Mouse (Mus musculus): Measurements from ENCODE around the gene Pef1. TPM values are rescaled to one million over a fixed set of nuclear protein-coding genes. Genes with fewer than 3 reads are reported as not detected.

The Pef1 gene
- polyA plus RNA-seq, 1 experiment from 2014 or later, result 90.9 TPM

DNA sequence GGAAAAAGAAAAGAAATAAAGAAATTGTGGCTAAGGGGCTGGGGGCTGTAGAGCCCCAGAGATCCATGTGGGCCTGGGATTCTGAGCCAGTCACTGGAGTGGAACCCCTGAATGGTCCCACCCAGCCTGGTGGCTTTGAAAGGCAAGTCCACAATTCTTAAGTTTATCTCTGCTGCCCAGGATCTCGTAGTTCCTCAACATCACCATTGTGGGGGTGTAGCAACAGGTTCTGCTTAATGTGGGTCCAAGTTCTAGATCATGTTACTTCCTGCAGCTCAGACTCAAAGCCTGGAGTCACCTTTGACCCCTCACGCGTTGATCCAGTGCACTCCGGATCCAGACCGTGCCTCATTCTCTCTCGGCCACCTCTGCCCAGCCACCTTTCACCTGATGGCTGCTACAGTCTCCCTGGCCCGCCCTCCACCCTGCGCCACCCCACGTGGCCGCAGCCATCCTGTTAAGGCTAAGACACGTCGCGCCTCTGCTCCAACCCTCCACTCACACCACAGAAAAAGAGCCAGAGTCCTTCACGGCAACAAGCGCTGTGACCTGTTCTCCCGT is 67.1 kb downstream of the Pef1 start:
- Histone ChIP-seq H3K27ac (ENCODE audit: low read length) (no peak overlapping the region), H3K9ac (replicated peaks; ENCODE audit: low read length) (no peak overlapping the region), H3K27me3 (ENCODE audit: insufficient read depth, low read length) (no peaks in the 10 kb centered on the region), H3K4me1 (ENCODE audit: insufficient read depth, low read length) (peaks cover 71% of the 10 kb centered on the region), H3K4me3 (ENCODE audit: low read length) (no peak overlapping the region), H3K9me3 (ENCODE audit: low read length) (no peaks in the 10 kb centered on the region), H3K4me2 (replicated peaks; ENCODE audit: low read depth, low read length) (no peak overlapping the region), H3K36me3 (ENCODE audit: insufficient read depth, low read length) (no peaks in the 10 kb centered on the region)
- 62% methylated on average over 16 of the region's 16 CpGs for WGBS
- no peak for ATAC-seq (ENCODE audit: low FRiP score, low TSS enrichment)

GRCm38 (mm10) chr4:130170362-130170761 is 68.0 kb downstream of the Pef1 start:
- ATAC-seq (ENCODE audit: low FRiP score, low TSS enrichment), result no peak
- H3K27me3 ChIP-seq (ENCODE audit: insufficient read depth, low read length), result no peaks in the 10 kb centered on the region
- no peaks in the 10 kb centered on the region for H3K9me3 ChIP-seq (ENCODE audit: low read length)
- no peaks in the 10 kb centered on the region for H3K36me3 ChIP-seq (ENCODE audit: insufficient read depth, low read length)
- H3K27ac ChIP-seq (ENCODE audit: low read length), result no peak overlapping the region
- H3K4me3 ChIP-seq (ENCODE audit: low read length), result no peak overlapping the region
- H3K4me1 ChIP-seq (ENCODE audit: insufficient read depth, low read length), result peaks cover 80% of the 10 kb centered on the region
- 89% methylated on average over 4 of the region's 4 CpGs for WGBS
- no peak overlapping the region for H3K4me2 ChIP-seq (replicated peaks; ENCODE audit: low read depth, low read length)
- no peak overlapping the region for H3K9ac ChIP-seq (replicated peaks; ENCODE audit: low read length)

DNA sequence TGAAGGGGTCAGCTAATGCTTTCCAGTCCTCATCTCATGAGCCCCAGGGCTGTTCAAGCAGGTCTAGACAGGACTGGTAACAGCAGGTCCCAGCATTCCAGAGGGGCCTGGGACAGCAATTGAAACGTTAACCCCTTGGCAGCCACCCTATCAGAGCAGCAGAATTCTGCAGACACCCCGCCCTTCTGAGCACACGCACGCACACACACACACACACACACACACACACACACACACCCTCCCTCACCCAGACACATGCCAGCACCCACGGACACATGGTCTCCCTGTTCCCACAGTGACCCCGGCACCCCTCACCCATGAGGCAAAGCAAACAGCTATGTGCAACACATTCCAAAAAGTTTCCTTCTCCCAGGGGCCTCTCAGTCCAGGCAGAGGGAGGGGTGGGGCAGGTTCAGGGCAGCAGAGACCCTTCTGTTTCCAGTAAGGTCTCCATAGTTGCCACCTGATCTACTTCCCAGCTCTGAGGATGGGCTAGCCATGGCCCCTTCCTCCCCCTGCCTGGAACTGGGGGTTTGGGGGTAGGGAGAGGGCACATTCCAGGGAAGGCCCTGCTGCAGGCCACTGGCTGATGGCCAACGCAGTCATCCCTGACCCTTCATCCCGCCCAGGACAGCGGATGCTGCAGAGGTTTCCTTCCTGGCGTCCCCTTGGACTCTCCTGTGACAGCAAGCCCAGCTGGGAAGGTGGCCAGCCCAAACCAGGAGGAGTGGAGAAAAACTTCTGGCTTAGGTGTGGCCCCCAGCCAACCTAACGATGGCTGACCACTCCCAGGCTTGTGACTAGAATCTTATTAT is 69.8 kb downstream of the Pef1 start:
- peak overlapping the region; percentile 74 for H3K27ac ChIP-seq (ENCODE audit: low read length)
- H3K36me3 ChIP-seq (ENCODE audit: insufficient read depth, low read length), result no peaks in the 10 kb centered on the region
- 0 out of 2 replicates have a peak, but pooled peaks cover 5% of the 10 kb centered on the region for H3K27me3 ChIP-seq (ENCODE audit: insufficient read depth, low read length)
- H3K9me3 ChIP-seq (ENCODE audit: low read length), result no peaks in the 10 kb centered on the region
- H3K4me2 ChIP-seq (replicated peaks; ENCODE audit: low read depth, low read length), result peak overlapping the region; percentile 33
- ATAC-seq (ENCODE audit: low FRiP score, low TSS enrichment), result peak; percentile 43
- WGBS, result 24% methylated on average over 11 of the region's 11 CpGs
- peak overlapping the region; percentile 4; the same call in 1 of the 2 replicates for H3K4me3 ChIP-seq (ENCODE audit: low read length)
- H3K9ac ChIP-seq (replicated peaks; ENCODE audit: low read length), result peak overlapping the region; percentile 29; the same call in 1 of the 2 replicates
- peaks cover 85% of the 10 kb centered on the region for H3K4me1 ChIP-seq (ENCODE audit: insufficient read depth, low read length)

GRCm38 (mm10) chr4:130173060-130173822 is 70.9 kb downstream of the Pef1 start:
- H3K4me2 ChIP-seq (replicated peaks; ENCODE audit: low read depth, low read length), result peak overlapping the region; percentile 63
- H3K9me3 ChIP-seq (ENCODE audit: low read length), result no peaks in the 10 kb centered on the region
- 65% methylated on average over 11 of the region's 11 CpGs for WGBS
- no peak for ATAC-seq (ENCODE audit: low FRiP score, low TSS enrichment)
- H3K4me1 ChIP-seq (ENCODE audit: insufficient read depth, low read length), result peaks cover 82% of the 10 kb centered on the region
- peak overlapping the region; percentile 74 for H3K27ac ChIP-seq (ENCODE audit: low read length)
- no peaks in the 10 kb centered on the region for H3K36me3 ChIP-seq (ENCODE audit: insufficient read depth, low read length)
- H3K27me3 ChIP-seq (ENCODE audit: insufficient read depth, low read length), result 0 out of 2 replicates have a peak, but pooled peaks cover 5% of the 10 kb centered on the region
- peak overlapping the region; percentile 45 for H3K9ac ChIP-seq (replicated peaks; ENCODE audit: low read length)
- peak overlapping the region; percentile 34 for H3K4me3 ChIP-seq (ENCODE audit: low read length)

- H3K4me3 ChIP-seq (ENCODE audit: low read length), result peak overlapping the region; percentile 34
- 0 out of 2 replicates have a peak, but pooled peaks cover 5% of the 10 kb centered on the region for H3K27me3 ChIP-seq (ENCODE audit: insufficient read depth, low read length)
- peak overlapping the region; percentile 45 for H3K9ac ChIP-seq (replicated peaks; ENCODE audit: low read length)
- WGBS, result 37% methylated on average over 19 of the region's 19 CpGs
- no peaks in the 10 kb centered on the region for H3K36me3 ChIP-seq (ENCODE audit: insufficient read depth, low read length)
- H3K27ac ChIP-seq (ENCODE audit: low read length), result peak overlapping the region; percentile 60; the same call in 1 of the 2 replicates
- peak overlapping the region; percentile 63 for H3K4me2 ChIP-seq (replicated peaks; ENCODE audit: low read depth, low read length)
- peaks cover 75% of the 10 kb centered on the region for H3K4me1 ChIP-seq (ENCODE audit: insufficient read depth, low read length)
- ATAC-seq (ENCODE audit: low FRiP score, low TSS enrichment), result no peak
- no peaks in the 10 kb centered on the region for H3K9me3 ChIP-seq (ENCODE audit: low read length)
These were observed 71.6 kb downstream of the Pef1 start for GRCm38 (mm10) chr4:130173911-130174311.

DNA sequence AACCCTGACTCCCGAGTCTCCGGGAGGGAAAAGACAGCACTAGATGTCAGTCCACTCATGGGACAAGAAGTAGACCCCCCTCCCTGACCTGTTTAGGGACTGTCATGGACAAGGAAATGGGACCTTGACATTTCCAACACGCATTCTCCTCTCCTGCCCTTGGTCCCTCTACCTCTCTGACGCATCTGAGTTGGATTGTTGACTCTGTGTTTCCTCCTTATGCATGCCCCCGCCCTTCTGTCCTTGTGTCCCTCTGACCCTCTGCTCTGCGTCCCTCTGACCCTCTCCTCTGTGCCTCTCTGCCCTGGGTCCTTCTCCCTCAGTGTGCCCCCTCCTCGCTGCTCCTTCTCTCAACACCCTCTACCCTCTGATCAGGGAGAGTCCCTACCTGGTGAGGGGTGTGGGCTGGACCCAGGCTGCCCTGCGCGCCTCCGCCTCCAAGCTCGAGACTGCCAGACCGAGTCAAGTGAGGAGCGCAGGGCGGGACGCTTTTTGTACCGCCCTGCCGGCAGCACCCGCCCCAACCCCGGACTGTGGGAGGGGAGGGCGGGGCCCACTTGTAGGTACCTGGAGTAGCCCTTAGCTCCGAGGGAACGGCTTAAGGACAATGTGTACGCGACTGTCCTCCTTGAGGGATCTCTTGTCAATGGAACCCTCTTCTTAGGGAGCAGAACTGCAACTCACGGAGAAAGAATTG is 72.1 kb downstream of the Pef1 start:
- Histone ChIP-seq H3K4me2 (replicated peaks; ENCODE audit: low read depth, low read length) (peak overlapping the region; percentile 63), H3K36me3 (ENCODE audit: insufficient read depth, low read length) (no peaks in the 10 kb centered on the region), H3K27ac (ENCODE audit: low read length) (peak overlapping the region; percentile 60; the same call in 1 of the 2 replicates), H3K4me1 (ENCODE audit: insufficient read depth, low read length) (peaks cover 70% of the 10 kb centered on the region), H3K9ac (replicated peaks; ENCODE audit: low read length) (peak overlapping the region; percentile 45), H3K4me3 (ENCODE audit: low read length) (peak overlapping the region; percentile 34), H3K9me3 (ENCODE audit: low read length) (no peaks in the 10 kb centered on the region), H3K27me3 (ENCODE audit: insufficient read depth, low read length) (0 out of 2 replicates have a peak, but pooled peaks cover 5% of the 10 kb centered on the region)
- WGBS, result 2% methylated on average over 25 of the region's 25 CpGs
- ATAC-seq (ENCODE audit: low FRiP score, low TSS enrichment), result peak; percentile 79

GRCm38 (mm10) chr4:130175072-130175711 is 72.8 kb downstream of the Pef1 start, which contains the start of gene Tinagl1:
Gene Tinagl1 (minus strand): TSS chr4:130175122.
- Histone ChIP-seq H3K9ac (replicated peaks; ENCODE audit: low read length) (peak within 1 kb of the TSS; percentile 45), H3K36me3 (ENCODE audit: insufficient read depth, low read length) (no peaks in the 10 kb centered on the region), H3K4me1 (ENCODE audit: insufficient read depth, low read length) (peaks cover 68% of the 10 kb centered on the region), H3K4me3 (ENCODE audit: low read length) (peak within 1 kb of the TSS; percentile 34), H3K27ac (ENCODE audit: low read length) (peak within 1 kb of the TSS; percentile 60; the same call in 1 of the 2 replicates), H3K9me3 (ENCODE audit: low read length) (no peaks in the 10 kb centered on the region), H3K27me3 (ENCODE audit: insufficient read depth, low read length) (0 out of 2 replicates have a peak, but pooled peaks cover 5% of the 10 kb centered on the region), H3K4me2 (replicated peaks; ENCODE audit: low read depth, low read length) (peak within 1 kb of the TSS; percentile 63)
- peak; percentile 32 for ATAC-seq (ENCODE audit: low FRiP score, low TSS enrichment)
- WGBS, result 1% methylated on average over 14 of the region's 14 CpGs

DNA sequence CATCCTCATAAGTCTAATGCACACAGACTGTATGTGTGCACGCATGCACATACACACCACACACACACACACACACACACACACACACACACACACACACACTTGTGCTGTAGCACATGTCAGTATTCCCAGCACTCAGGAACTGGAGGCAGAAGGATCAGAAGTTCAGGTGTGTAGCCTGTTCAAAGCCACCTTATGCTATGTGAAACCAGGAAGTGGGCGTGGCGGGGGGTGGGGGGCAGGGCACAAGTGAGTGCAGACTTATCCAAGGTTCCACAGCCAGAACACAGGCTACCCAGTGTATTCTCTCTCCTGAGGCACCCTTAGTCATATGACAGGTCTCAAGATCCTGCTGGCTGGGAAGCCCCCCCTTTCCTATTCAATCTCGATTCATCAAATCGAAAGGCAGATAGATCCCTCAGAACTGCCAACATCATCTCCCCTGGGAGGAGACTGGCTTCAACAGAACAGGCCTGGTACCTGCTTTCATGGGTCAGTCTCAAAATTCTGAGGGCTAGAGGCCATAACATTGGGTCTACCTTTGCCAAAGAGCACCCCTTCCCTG is 73.9 kb downstream of the Pef1 start:
- no peak for ATAC-seq (ENCODE audit: low FRiP score, low TSS enrichment)
- H3K36me3 ChIP-seq (ENCODE audit: insufficient read depth, low read length), result no peaks in the 10 kb centered on the region
- H3K9me3 ChIP-seq (ENCODE audit: low read length), result no peaks in the 10 kb centered on the region
- peaks cover 66% of the 10 kb centered on the region for H3K4me1 ChIP-seq (ENCODE audit: insufficient read depth, low read length)
- 0 out of 2 replicates have a peak, but pooled peaks cover 5% of the 10 kb centered on the region for H3K27me3 ChIP-seq (ENCODE audit: insufficient read depth, low read length)
- no peak overlapping the region for H3K4me2 ChIP-seq (replicated peaks; ENCODE audit: low read depth, low read length)
- H3K9ac ChIP-seq (replicated peaks; ENCODE audit: low read length), result no peak overlapping the region
- 77% methylated on average over 5 of the region's 5 CpGs for WGBS
- no peak overlapping the region for H3K27ac ChIP-seq (ENCODE audit: low read length)
- no peak overlapping the region for H3K4me3 ChIP-seq (ENCODE audit: low read length)
